In the genomic region with DNA sequence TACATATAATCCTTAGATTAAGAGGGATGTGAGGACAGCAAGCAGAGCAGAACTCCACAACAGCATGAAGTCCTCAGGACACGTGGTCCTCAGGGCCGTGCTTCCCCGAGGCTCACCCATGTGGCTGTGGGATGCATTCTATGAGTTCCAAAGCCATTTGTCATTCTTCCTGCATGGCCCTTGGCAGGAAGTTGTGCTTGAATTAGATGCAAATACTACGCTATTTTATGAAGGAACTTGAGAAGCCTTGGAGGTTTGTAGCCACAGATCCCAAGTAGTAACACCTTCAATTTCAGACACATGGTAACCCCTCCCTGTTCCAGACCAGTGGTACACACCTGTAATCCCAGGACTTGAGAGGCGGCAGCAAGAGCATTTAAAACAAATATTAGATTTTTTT, we compare ENCODE assay signal across 18 mouse cellular contexts. TPM values are rescaled to one million over a fixed set of nuclear protein-coding genes. Genes with fewer than 3 reads are reported as not detected.
DNase-seq lines count a peak whose midpoint lies in the region; ATAC-seq and TF ChIP-seq lines count a peak whose summit lies in the region.
"Had no signal": no experiment of that assay in that cellular context is flagged by ENCODE, and none has a peak within 500 bp of the region (broad histone marks: within the 10 kb centered on the region; RNA-seq: fewer than 3 reads in every experiment).

No protein-coding gene starts in this region.

- 50% methylated on average over 5 of the region's 5 CpGs for WGBS in heart, embryonic 10.5 days
- WGBS in lung, embryonic 16.5 days, result 32% methylated on average over 5 of the region's 5 CpGs

- H3K9me3 ChIP-seq in heart, embryonic 10.5 days, result no peaks in the 10 kb centered on the region
- peaks cover 7% of the 10 kb centered on the region for H3K9me3 ChIP-seq in lung, embryonic 16.5 days (ENCODE audit: control insufficient read depth, low read length)
- H3K9me3 ChIP-seq: liver, embryonic 13.5 days; neural tube, embryonic 12.5 days had no signal

- H3K36me3 ChIP-seq in heart, embryonic 10.5 days, result no peaks in the 10 kb centered on the region
- no peaks in the 10 kb centered on the region for H3K36me3 ChIP-seq in lung, embryonic 16.5 days (ENCODE audit: control insufficient read depth, insufficient read depth, low read length)
- H3K36me3 ChIP-seq: heart, embryonic 13.5 days; liver, embryonic 13.5 days; neural tube, embryonic 12.5 days had no signal

- DNase-seq in heart, postnatal 10 days, result peak; percentile 46 to 57
- DNase-seq in heart, embryonic 10.5 days (ENCODE audit: low spot score), result no peak
- no peak for DNase-seq in lung, postnatal 14 days
- DNase-seq in 3T3-L1 (ENCODE audit: low read depth, low spot score) (peak; percentile 97), Patski (ENCODE audit: low read depth, low spot score) (peak; percentile 39)
- DNase-seq in left cerebral cortex, adult 11 months (ENCODE audit: low spot score), result no peak
- no peak for DNase-seq in layer of hippocampus, adult 18-20 months (ENCODE audit: low spot score in 2 of 2)
- DNase-seq: adrenal gland, postnatal 36 days; cerebellum, adult 9-10 months; gastrocnemius, postnatal 14 days; kidney, adult 2 months; liver, embryonic 13.5 days had no signal

- POLR2A ChIA-PET in Patski (lab: Charles Lee), result no interaction called here

- H3K9ac ChIP-seq in lung, embryonic 16.5 days (ENCODE audit: low read length), result 0 out of 2 replicates have a peak overlapping the region, but pooled peaks have one; percentile 26
- H3K9ac ChIP-seq: heart, embryonic 13.5 days; liver, embryonic 13.5 days; neural tube, embryonic 12.5 days had no signal

- in situ Hi-C loops in Patski (cut with MboI; ENCODE audit: low pct_unique_long_range_greater_than_20kb), result no loop called here

- TF ChIP-seq CTCF in Patski (IDR thresholded peaks at IDR 0.05), result no peak

- no peak for ATAC-seq in lung, embryonic 16.5 days (ENCODE audit: low read depth)
- peak; percentile 79 for ATAC-seq in Patski
- ATAC-seq: hindbrain, embryonic 16.5 days; midbrain, embryonic 16.5 days had no signal

- H3K27ac ChIP-seq in heart, embryonic 10.5 days, result no peak overlapping the region
- no peak overlapping the region for H3K27ac ChIP-seq in lung, embryonic 16.5 days (ENCODE audit: low read length)
- H3K27ac ChIP-seq: heart, embryonic 13.5 days; liver, embryonic 13.5 days; neural tube, embryonic 12.5 days had no signal

- CTCF ChIA-PET in Patski (lab: Charles Lee), result no interaction called here

- no peak overlapping the region for H3K4me3 ChIP-seq in heart, embryonic 10.5 days
- H3K4me3 ChIP-seq in lung, embryonic 16.5 days (ENCODE audit: low read length), result no peak overlapping the region
- H3K4me3 ChIP-seq: heart, embryonic 13.5 days; liver, embryonic 13.5 days; neural tube, embryonic 12.5 days had no signal

- intact Hi-C loops in heart, postnatal 10 days (cut with DNase I), result no loop called here

- H3K4me1 ChIP-seq in heart, embryonic 10.5 days, result no peaks in the 10 kb centered on the region
- H3K4me1 ChIP-seq in lung, embryonic 16.5 days (replicated peaks; ENCODE audit: control insufficient read depth, insufficient read depth, low read length), result 0 out of 2 replicates have a peak, but pooled peaks cover 2% of the 10 kb centered on the region
- H3K4me1 ChIP-seq: liver, embryonic 13.5 days; neural tube, embryonic 12.5 days had no signal

- H3K27me3 ChIP-seq in heart, embryonic 10.5 days (ENCODE audit: insufficient read depth, poor library complexity, severe bottlenecking), result no peaks in the 10 kb centered on the region
- no peaks in the 10 kb centered on the region for H3K27me3 ChIP-seq in lung, embryonic 16.5 days (ENCODE audit: control insufficient read depth, insufficient read depth, low read depth, low read length)
- H3K27me3 ChIP-seq in Patski, result no peaks in the 10 kb centered on the region
- H3K27me3 ChIP-seq: liver, embryonic 13.5 days; neural tube, embryonic 12.5 days had no signal

- no peak overlapping the region for H3K4me2 ChIP-seq in lung, embryonic 16.5 days (ENCODE audit: low read depth, low read length)
- H3K4me2 ChIP-seq: heart, embryonic 13.5 days; liver, embryonic 13.5 days; neural tube, embryonic 12.5 days had no signal

RNA-seq across cellular contexts. Expression of a gene that starts 6.3 kb away (rescaled TPM):
- 10 to 100 TPM in 1 of 2 experiments, 1 to 10 TPM in 1; 6.4 to 11.4 TPM for total RNA-seq in heart, postnatal 10 days (2021)
- 14.2 and 16.0 TPM in 2 replicates for polyA plus RNA-seq in heart, embryonic 10.5 days (2016; fragmentation: Nextera tagmentation; extraction: Ambion mirVana)
- polyA plus RNA-seq in lung, embryonic 16.5 days (2015; fragmentation: Nextera tagmentation; extraction: Ambion mirVana), result 12.5 and 13.4 TPM in 2 replicates
- polyA plus RNA-seq in Patski (2021), result 1.3 TPM
- total RNA-seq in layer of hippocampus, adult 18-20 months (2021), result 10 to 100 TPM; 41.1 to 45.8 TPM

RNA-seq across cellular contexts. Expression of a gene that starts 31.1 kb away (rescaled TPM):
- total RNA-seq in heart, postnatal 10 days (2021), result 1 to 10 TPM; 7.7 to 7.9 TPM
- polyA plus RNA-seq in heart, embryonic 10.5 days (2016; fragmentation: Nextera tagmentation; extraction: Ambion mirVana), result 0.31 and 0.79 TPM in 2 replicates
- polyA plus RNA-seq in lung, embryonic 16.5 days (2015; fragmentation: Nextera tagmentation; extraction: Ambion mirVana), result 0.35 TPM in 2 replicates
- polyA plus RNA-seq in Patski (2021), result 0.90 TPM
- total RNA-seq in layer of hippocampus, adult 18-20 months (2021), result 100 to 1,000 TPM; 108 to 117 TPM
- total RNA-seq: CH12.LX had no signal

RNA-seq across cellular contexts. Expression of a gene that starts 43.7 kb away (rescaled TPM):
- 10 to 100 TPM; 42.8 to 47.4 TPM for total RNA-seq in heart, postnatal 10 days (2021)
- 73.8 and 97.3 TPM in 2 replicates for polyA plus RNA-seq in heart, embryonic 10.5 days (2016; fragmentation: Nextera tagmentation; extraction: Ambion mirVana)
- polyA plus RNA-seq in lung, embryonic 16.5 days (2015; fragmentation: Nextera tagmentation; extraction: Ambion mirVana), result 78.5 and 79.2 TPM in 2 replicates
- 59.5 TPM for polyA plus RNA-seq in Patski (2021)
- total RNA-seq in layer of hippocampus, adult 18-20 months (2021), result 10 to 100 TPM; 71.2 to 76.7 TPM

Comparison
In these comparisons a context has a peak if more than half of its experiments do, and no peak if none do; other contexts are left out.
1. DNase-seq: peak in heart, postnatal 10 days (2 of 2), 3T3-L1 (single experiment) and Patski (single experiment); none in heart, embryonic 10.5 days (single experiment), lung, postnatal 14 days (single experiment), left cerebral cortex, adult 11 months (single experiment) and layer of hippocampus, adult 18-20 months (0 of 2).